Mouse (Mus musculus): Measurements from ENCODE around the gene Asic3.
A peak's percentile ranks its signal among the peaks of the same experiment; 100 is the strongest.

The Asic3 gene

DNA sequence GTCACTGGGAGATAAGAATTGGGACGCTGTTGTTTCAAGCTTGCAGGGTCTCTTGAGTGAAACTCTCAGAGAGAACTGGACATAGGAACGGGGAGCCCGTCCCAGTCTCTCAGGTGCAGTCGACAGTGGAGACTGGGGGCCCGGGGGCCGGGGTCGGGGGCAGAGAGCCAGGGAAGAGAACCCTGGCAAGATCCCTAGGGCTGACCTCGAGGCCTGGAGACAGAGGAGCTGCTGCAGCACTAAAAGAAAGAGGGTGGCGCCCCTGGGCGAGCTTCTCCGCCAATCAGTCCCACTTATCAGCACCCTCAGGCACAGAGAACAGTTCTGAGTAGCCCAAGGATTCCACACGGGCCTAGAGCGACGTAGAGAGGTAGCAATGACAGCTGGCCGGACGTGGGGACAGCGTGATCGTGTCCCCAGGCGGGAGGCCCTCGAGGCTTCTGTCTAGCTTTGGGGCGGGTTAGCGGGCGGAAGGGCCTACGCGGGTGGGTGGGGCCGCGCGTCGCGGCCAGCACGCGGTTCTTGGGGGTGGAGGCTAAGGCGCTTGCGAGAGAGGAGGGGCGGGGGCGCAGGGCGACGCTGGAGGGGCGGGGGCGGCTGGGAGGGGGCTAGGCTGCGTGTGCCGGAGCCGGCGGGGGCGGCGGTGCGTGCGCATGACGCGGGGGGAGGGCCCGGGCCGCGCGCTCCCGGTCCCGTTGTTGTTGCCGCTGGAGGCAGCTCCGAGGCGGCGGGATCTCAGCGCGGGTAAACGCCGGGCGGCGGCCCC lies 38.3 kb downstream of the Asic3 start:
- DNase-seq (ENCODE audit: low read depth, low spot score) = peak; percentile 85

GRCm38 (mm10) chr5:24452030-24452690 lies 39.0 kb downstream of the Asic3 start, which contains the start of gene Agap3:
Gene Agap3 (plus strand): TSS chr5:24452177.
- DNase-seq (ENCODE audit: low read depth, low spot score) = no peak

DNA sequence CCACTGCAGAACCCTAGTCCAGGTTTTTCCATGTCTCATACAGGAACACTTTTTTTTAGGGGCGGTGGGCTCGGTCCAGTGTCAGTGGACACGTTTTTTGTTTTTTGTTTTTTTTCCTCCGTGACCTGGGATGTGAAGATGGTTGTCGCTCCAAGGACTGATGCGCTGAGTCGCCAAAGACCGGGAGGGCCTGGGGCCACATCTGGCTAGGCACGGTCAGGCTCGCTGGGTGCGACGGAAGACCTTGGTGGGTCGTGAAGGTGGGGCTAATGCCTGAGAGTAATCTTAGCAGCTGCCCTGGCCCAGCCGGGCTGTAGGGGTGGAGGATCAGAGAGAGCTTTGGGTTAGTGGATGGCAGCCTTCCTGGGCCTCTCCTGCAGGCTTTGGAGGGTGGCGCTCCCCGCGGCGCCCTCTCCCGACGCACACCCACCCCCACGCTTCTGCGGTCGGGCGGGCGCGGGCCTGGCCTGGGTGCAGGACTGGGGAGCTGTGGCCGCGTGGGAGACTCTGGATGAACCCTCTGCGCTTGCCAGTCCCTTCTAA lies 39.6 kb downstream of the Asic3 start:
- no peak for DNase-seq (ENCODE audit: low read depth, low spot score)

GRCm38 (mm10) chr5:24453283-24453984 lies 40.2 kb downstream of the Asic3 start:
- DNase-seq (ENCODE audit: low read depth, low spot score) = no peak

DNA sequence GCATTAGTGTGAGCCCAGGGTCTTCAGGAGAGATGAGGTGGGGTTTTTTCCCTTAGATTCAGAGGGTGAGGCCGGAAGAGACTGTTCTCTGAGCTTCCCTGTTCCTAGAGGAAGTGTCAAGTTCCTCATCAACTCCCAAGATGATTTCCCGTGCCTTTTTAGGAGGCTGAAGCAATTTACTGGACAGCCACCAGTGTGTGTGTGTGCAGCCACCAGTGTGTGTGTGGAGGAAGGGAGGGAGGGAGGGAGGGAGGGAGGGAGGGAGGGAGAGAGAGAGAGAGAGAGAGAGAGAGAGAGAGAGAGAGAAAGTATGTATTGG lies 40.8 kb downstream of the Asic3 start:
- no peak for DNase-seq (ENCODE audit: low read depth, low spot score)

GRCm38 (mm10) chr5:24455076-24455475 lies 41.9 kb downstream of the Asic3 start:
- no peak for DNase-seq (ENCODE audit: low read depth, low spot score)

- DNase-seq (ENCODE audit: low read depth, low spot score) = no peak
Observed at GRCm38 (mm10) chr5:24455613-24456012, 42.4 kb downstream of the Asic3 start.

GRCm38 (mm10) chr5:24466762-24467161 lies 53.6 kb downstream of the Asic3 start:
- no peak for DNase-seq (ENCODE audit: low read depth, low spot score)
